Mouse (Mus musculus) embryonic facial prominence, embryonic 13.5 days (tissue): Measurements from ENCODE around the gene Kirrel. TPM values are rescaled to one million over a fixed set of nuclear protein-coding genes. Genes with fewer than 3 reads are reported as not detected.
A peak's percentile ranks its signal among the peaks of the same experiment; 100 is the strongest.
"Not testable (repeated sequence)": the region's sequence is repeated elsewhere in the genome, so short reads cannot be mapped to it uniquely, and the experiment has no call there.

Experiments
- ATAC-seq: fragments of 200-750 bp; cut with Nextera tagmentation; 2 replicates; pipeline ENCODE4 v1.8.0; 2017; ENCODE audit warnings: low read depth; ENCODE audit not compliant: insufficient number of reproducible peaks, insufficient read depth, low FRiP score, low TSS enrichment
- H3K27ac ChIP-seq: fragments of 300-500 bp; sonication (generic); 2 replicates; pipeline ENCODE4 v1.5.1; 2015; ENCODE audit warnings: moderate library complexity, mild to moderate bottlenecking, inconsistent platforms
- H3K27me3 ChIP-seq: fragments of 300-500 bp; sonication (generic); 2 replicates; pipeline ENCODE4 v1.6.1; 2015; ENCODE audit warnings: mild to moderate bottlenecking, inconsistent platforms
- H3K36me3 ChIP-seq: fragments of 300-500 bp; sonication (generic); 2 replicates; pipeline ENCODE4 v1.6.1; 2015; ENCODE audit warnings: mild to moderate bottlenecking, inconsistent platforms
- H3K4me1 ChIP-seq: fragments of 300-500 bp; sonication (generic); 2 replicates; pipeline ENCODE4 v1.6.1; 2015; ENCODE audit warnings: inconsistent platforms
- H3K4me2 ChIP-seq: fragments of 300-500 bp; sonication (generic); 2 replicates; pipeline ENCODE4 v1.6.1; 2015; ENCODE audit warnings: moderate library complexity, mild to moderate bottlenecking, inconsistent platforms
- H3K4me3 ChIP-seq: fragments of 300-500 bp; sonication (generic); 2 replicates; pipeline ENCODE4 v1.5.1; 2015; ENCODE audit warnings: mild to moderate bottlenecking, inconsistent platforms
- H3K9ac ChIP-seq: fragments of 300-500 bp; sonication (generic); 2 replicates; pipeline ENCODE4 v1.6.1; 2015; ENCODE audit warnings: mild to moderate bottlenecking, inconsistent platforms
- H3K9me3 ChIP-seq: fragments of 300-500 bp; sonication (generic); 2 replicates; pipeline ENCODE4 v1.6.1; 2016; ENCODE audit warnings: inconsistent platforms
- WGBS: fragments of 180-500 bp; shearing (Covaris S2); methylation state at CpG from one replicate; pipeline ENCODE4 v1.1.7; 2015; ENCODE audit warnings: mixed read lengths; 5-methylcytosine and 5-hydroxymethylcytosine counted together
- polyA plus RNA-seq: library from polyadenylated mRNA; unstranded; fragments of >200 nt; fragmentation: Nextera tagmentation; extraction: Ambion mirVana; gene quantifications from 2 replicates; pipeline ENCODE4 v1.2.1, GENCODE M21; 2015

The Kirrel gene
- polyA plus RNA-seq, 1 experiment from 2014 or later, result 20.4 TPM

GRCm38 (mm10) chr3:87123795-87124194, 50.8 kb downstream of the Kirrel start:
- no peak overlapping the region for H3K9ac ChIP-seq
- ATAC-seq, result no peak
- no peak overlapping the region for H3K27ac ChIP-seq
- no peak overlapping the region for H3K4me3 ChIP-seq
- no peaks in the 10 kb centered on the region for H3K9me3 ChIP-seq
- H3K27me3 ChIP-seq, result no peaks in the 10 kb centered on the region
- H3K4me2 ChIP-seq, result no peak overlapping the region
- peaks cover 61% of the 10 kb centered on the region for H3K36me3 ChIP-seq
- WGBS, result 93% methylated on average over 6 of the region's 6 CpGs
- 0 out of 2 replicates have a peak, but pooled peaks cover 7% of the 10 kb centered on the region for H3K4me1 ChIP-seq

GRCm38 (mm10) chr3:87118214-87118613, 56.3 kb downstream of the Kirrel start:
- no peak overlapping the region for H3K9ac ChIP-seq
- H3K9me3 ChIP-seq, result no peaks in the 10 kb centered on the region
- peaks cover 43% of the 10 kb centered on the region for H3K4me1 ChIP-seq
- 63% methylated on average over 9 of the region's 9 CpGs for WGBS
- no peak overlapping the region for H3K4me2 ChIP-seq
- ATAC-seq, result no peak
- no peak overlapping the region for H3K4me3 ChIP-seq
- no peak overlapping the region for H3K27ac ChIP-seq
- H3K36me3 ChIP-seq, result peaks cover 37% of the 10 kb centered on the region
- no peaks in the 10 kb centered on the region for H3K27me3 ChIP-seq

- H3K27me3 ChIP-seq, result no peaks in the 10 kb centered on the region
- no peaks in the 10 kb centered on the region for H3K9me3 ChIP-seq
- 80% methylated on average over 12 of the region's 12 CpGs for WGBS
- no peak for ATAC-seq
- no peak overlapping the region for H3K4me3 ChIP-seq
- no peak overlapping the region for H3K27ac ChIP-seq
- H3K36me3 ChIP-seq, result peaks cover 37% of the 10 kb centered on the region
- H3K4me1 ChIP-seq, result peaks cover 49% of the 10 kb centered on the region
- no peak overlapping the region for H3K4me2 ChIP-seq
- no peak overlapping the region for H3K9ac ChIP-seq
These were observed 56.9 kb downstream of the Kirrel start for GRCm38 (mm10) chr3:87117632-87118031.

GRCm38 (mm10) chr3:87115726-87116540, 58.6 kb downstream of the Kirrel start:
- Histone ChIP-seq H3K27ac (no peak overlapping the region), H3K9me3 (no peaks in the 10 kb centered on the region), H3K4me1 (peaks cover 49% of the 10 kb centered on the region), H3K4me3 (no peak overlapping the region), H3K9ac (no peak overlapping the region), H3K27me3 (no peaks in the 10 kb centered on the region), H3K4me2 (no peak overlapping the region), H3K36me3 (peaks cover 36% of the 10 kb centered on the region)
- ATAC-seq, result no peak
- 78% methylated on average over 6 of the region's 6 CpGs for WGBS

- H3K36me3 ChIP-seq, result peaks cover 29% of the 10 kb centered on the region
These were observed 59.3 kb downstream of the Kirrel start for GRCm38 (mm10) chr3:87115271-87115670.

GRCm38 (mm10) chr3:87114801-87115200, 59.7 kb downstream of the Kirrel start:
- Histone ChIP-seq H3K4me1 (peaks cover 49% of the 10 kb centered on the region), H3K36me3 (peaks cover 24% of the 10 kb centered on the region), H3K4me2 (no peak overlapping the region), H3K4me3 (no peak overlapping the region), H3K9ac (no peak overlapping the region), H3K27me3 (no peaks in the 10 kb centered on the region), H3K27ac (no peak overlapping the region), H3K9me3 (no peaks in the 10 kb centered on the region)
- no peak for ATAC-seq
- 74% methylated on average over 9 of the region's 9 CpGs for WGBS

More at GRCm38 (mm10) chr3:87115271-87115670, 59.3 kb downstream of the Kirrel start:
- Histone ChIP-seq H3K4me1 (peaks cover 49% of the 10 kb centered on the region), H3K9me3 (no peaks in the 10 kb centered on the region), H3K27me3 (no peaks in the 10 kb centered on the region), H3K4me3 (no peak overlapping the region), H3K27ac (no peak overlapping the region), H3K9ac (no peak overlapping the region), H3K4me2 (no peak overlapping the region)
- ATAC-seq, result no peak
- 76% methylated on average over 8 of the region's 8 CpGs for WGBS

GRCm38 (mm10) chr3:87113881-87114280, 60.7 kb downstream of the Kirrel start:
- 88% methylated on average over 1 of the region's 1 CpGs for WGBS
- not testable (repeated sequence) for H3K4me2 ChIP-seq, H3K27ac ChIP-seq, H3K9ac ChIP-seq, H3K9me3 ChIP-seq, ATAC-seq, H3K4me3 ChIP-seq, H3K27me3 ChIP-seq
- Histone ChIP-seq H3K36me3 (peaks cover 22% of the 10 kb centered on the region; the same call in 1 of the 2 replicates), H3K4me1 (peaks cover 43% of the 10 kb centered on the region)

- Histone ChIP-seq H3K9ac (no peak overlapping the region), H3K27ac (no peak overlapping the region), H3K36me3 (peaks cover 21% of the 10 kb centered on the region), H3K4me3 (no peak overlapping the region), H3K4me1 (peaks cover 29% of the 10 kb centered on the region), H3K9me3 (no peaks in the 10 kb centered on the region), H3K27me3 (no peaks in the 10 kb centered on the region), H3K4me2 (no peak overlapping the region)
- WGBS, result 54% methylated on average over 3 of the region's 3 CpGs
- ATAC-seq, result no peak
These were observed 62.3 kb downstream of the Kirrel start for GRCm38 (mm10) chr3:87112264-87112663.

GRCm38 (mm10) chr3:87104856-87105255, 69.7 kb downstream of the Kirrel start:
- no peaks in the 10 kb centered on the region for H3K27me3 ChIP-seq
- H3K4me2 ChIP-seq, result no peak overlapping the region
- H3K4me1 ChIP-seq, result peaks cover 42% of the 10 kb centered on the region
- H3K9ac ChIP-seq, result no peak overlapping the region
- no peak overlapping the region for H3K4me3 ChIP-seq
- no peaks in the 10 kb centered on the region for H3K9me3 ChIP-seq
- H3K36me3 ChIP-seq, result peaks cover 15% of the 10 kb centered on the region
- ATAC-seq, result no peak
- no peak overlapping the region for H3K27ac ChIP-seq
- WGBS, result 70% methylated on average over 2 of the region's 2 CpGs

- Histone ChIP-seq H3K9me3 (no peaks in the 10 kb centered on the region), H3K27me3 (no peaks in the 10 kb centered on the region), H3K9ac (no peak overlapping the region), H3K4me2 (no peak overlapping the region), H3K4me3 (no peak overlapping the region), H3K36me3 (peaks cover 24% of the 10 kb centered on the region), H3K27ac (peak overlapping the region; percentile 69), H3K4me1 (peaks cover 57% of the 10 kb centered on the region)
- 18% methylated on average over 7 of the region's 7 CpGs for WGBS
- no peak for ATAC-seq
These were observed 72.2 kb downstream of the Kirrel start for GRCm38 (mm10) chr3:87102346-87102745.

GRCm38 (mm10) chr3:87100911-87101310, 73.6 kb downstream of the Kirrel start:
- no peak overlapping the region for H3K4me3 ChIP-seq
- H3K4me2 ChIP-seq, result no peak overlapping the region
- H3K36me3 ChIP-seq, result peaks cover 33% of the 10 kb centered on the region
- H3K4me1 ChIP-seq, result peaks cover 57% of the 10 kb centered on the region
- ATAC-seq, result no peak
- no peak overlapping the region for H3K9ac ChIP-seq
- 0 out of 2 replicates have a peak overlapping the region, but pooled peaks have one; percentile 22 for H3K27ac ChIP-seq
- H3K9me3 ChIP-seq, result no peaks in the 10 kb centered on the region
- H3K27me3 ChIP-seq, result no peaks in the 10 kb centered on the region
- WGBS, result 72% methylated on average over 4 of the region's 4 CpGs
